Mouse (Mus musculus) myocyte (in vitro differentiated cells): ENCODE measurements around the gene E2f7. TPM values are rescaled to one million over a fixed set of nuclear protein-coding genes. Genes with fewer than 3 reads are reported as not detected.

Experiments
- H3K27me3 ChIP-seq: one replicate; pipeline ENCODE4 v1.6.1; 2011; ENCODE audit not compliant: control insufficient read depth, insufficient read depth, insufficient read length
- H3K36me3 ChIP-seq: one replicate; pipeline ENCODE4 v1.6.1; 2011; ENCODE audit not compliant: control insufficient read depth, insufficient read depth
- H3K4me2 ChIP-seq: one replicate; pipeline ENCODE4 v1.6.1; 2011; ENCODE audit warnings: low read depth, control low read depth
- H3K4me3 ChIP-seq: one replicate; pipeline ENCODE4 v1.5.1; 2011; ENCODE audit warnings: mild to moderate bottlenecking, control low read depth, moderate library complexity
- H3K79me2 ChIP-seq: one replicate; pipeline ENCODE4 v1.6.1; 2011; ENCODE audit not compliant: control insufficient read depth, insufficient read depth
- H3ac ChIP-seq: one replicate; pipeline ENCODE4 v1.6.1; 2011; ENCODE audit not compliant: control insufficient read depth, insufficient read length
- CEBPB ChIP-seq: IDR thresholded peaks from 2 replicates; pipeline ENCODE4 v1.6.1; 2011; ENCODE audit warnings: mild to moderate bottlenecking, moderate library complexity; ENCODE audit not compliant: poor library complexity, insufficient read depth, severe bottlenecking
- E2F4 ChIP-seq: IDR thresholded peaks from one replicate; pipeline ENCODE4 v1.6.1; 2011; ENCODE audit warnings: mild to moderate bottlenecking, control low read depth, moderate library complexity; ENCODE audit not compliant: insufficient read depth
- MAX ChIP-seq: IDR thresholded peaks from one replicate; pipeline ENCODE4 v1.6.1; 2011; ENCODE audit warnings: low read depth, mild to moderate bottlenecking, control low read depth
- MYOD1 ChIP-seq, 3 experiments: IDR thresholded peaks; one replicate each; pipeline ENCODE4 v1.6.1; 2011; ENCODE audit warnings: control low read depth in 2 of 3, low read depth in 2 of 3, mild to moderate bottlenecking in 2 of 3, moderate library complexity in 1 of 3; ENCODE audit not compliant: insufficient read length in 2 of 3, control insufficient read depth in 1 of 3
- MYOG ChIP-seq, 3 experiments: IDR thresholded peaks; one replicate each; pipeline ENCODE4 v1.6.1; 2011; ENCODE audit warnings: control low read depth in 2 of 3, low read depth in 2 of 3, mild to moderate bottlenecking in 2 of 3; ENCODE audit not compliant: insufficient read length in 2 of 3, control insufficient read depth in 1 of 3, insufficient read depth in 1 of 3
- POLR2A ChIP-seq: IDR thresholded peaks from one replicate; pipeline ENCODE4 v1.6.1; 2011; ENCODE audit warnings: low read depth, mild to moderate bottlenecking, control low read depth, moderate library complexity; ENCODE audit not compliant: insufficient read length
- POLR2AphosphoS2 ChIP-seq: IDR thresholded peaks from one replicate; pipeline ENCODE4 v1.6.1; 2011; ENCODE audit warnings: low read depth, control low read depth; ENCODE audit not compliant: insufficient read length
- REST ChIP-seq: IDR thresholded peaks from one replicate; pipeline ENCODE4 v1.6.1; 2011; ENCODE audit warnings: mild to moderate bottlenecking, control low read depth, moderate library complexity; ENCODE audit not compliant: insufficient read depth, insufficient read length
- SRF ChIP-seq: IDR thresholded peaks from one replicate; pipeline ENCODE4 v1.6.1; 2011; ENCODE audit warnings: low read depth; ENCODE audit not compliant: control insufficient read depth, insufficient read length
- TCF12 ChIP-seq: IDR thresholded peaks from one replicate; pipeline ENCODE4 v1.6.1; 2011; ENCODE audit warnings: mild to moderate bottlenecking, control low read depth; ENCODE audit not compliant: poor library complexity, insufficient read depth, severe bottlenecking
- TCF3 ChIP-seq: IDR thresholded peaks from one replicate; pipeline ENCODE4 v1.6.1; 2011; ENCODE audit warnings: low read depth, control low read depth; ENCODE audit not compliant: insufficient read length
- USF1 ChIP-seq: IDR thresholded peaks from one replicate; pipeline ENCODE4 v1.6.1; 2011; ENCODE audit warnings: low read depth, mild to moderate bottlenecking, control low read depth, moderate library complexity
- polyA plus RNA-seq: library from polyadenylated mRNA; unstranded; fragments of >200 nt; fragmentation: generic; extraction: Trizol; gene quantifications from one replicate; pipeline ENCODE4 v1.2.1, GENCODE M21; 2012; ENCODE audit warnings: missing spikeins

The E2f7 gene
- polyA plus RNA-seq, 1 experiment = 3.3 TPM

- H3K36me3 ChIP-seq = no peaks in the 10 kb centered on the region
- no peaks in the 10 kb centered on the region for H3K27me3 ChIP-seq
- TF ChIP-seq MYOD1 (IDR thresholded peaks at IDR 0.05; ENCODE audit: control insufficient read depth in 1 of 3, insufficient read length in 2 of 3, low read depth in 2 of 3) (peak in 1 of 3 experiments; percentile 48), POLR2AphosphoS2 (no peak)
- H3K4me2 ChIP-seq = peak overlapping the region; percentile 74
- H3ac ChIP-seq = no peak overlapping the region
- no peaks in the 10 kb centered on the region for H3K79me2 ChIP-seq
- H3K4me3 ChIP-seq = no peak overlapping the region
Measured at GRCm38 (mm10) chr10:110804279-110805024, 59.2 kb downstream of the E2f7 start.

- TF ChIP-seq USF1 (no peak), TCF12 (no peak), MYOG (IDR thresholded peaks at IDR 0.05; ENCODE audit: control insufficient read depth in 1 of 3, insufficient read depth in 1 of 3, insufficient read length in 2 of 3, low read depth in 2 of 3) (no peak), MAX (no peak), TCF3 (no peak), SRF (no peak), POLR2AphosphoS2 (no peak), MYOD1 (IDR thresholded peaks at IDR 0.05; ENCODE audit: control insufficient read depth in 1 of 3, insufficient read length in 2 of 3, low read depth in 2 of 3) (no peak), E2F4 (no peak)
- H3K36me3 ChIP-seq = no peaks in the 10 kb centered on the region
- peak overlapping the region; percentile 74 for H3K4me2 ChIP-seq
- H3K4me3 ChIP-seq = no peak overlapping the region
- H3K79me2 ChIP-seq = no peaks in the 10 kb centered on the region
- H3K27me3 ChIP-seq = no peaks in the 10 kb centered on the region
- H3ac ChIP-seq = no peak overlapping the region
Measured at GRCm38 (mm10) chr10:110805025-110805740, 59.9 kb downstream of the E2f7 start.

GRCm38 (mm10) chr10:110806471-110806870, 61.2 kb downstream of the E2f7 start:
- no peak for TF ChIP-seq MAX
- TF ChIP-seq POLR2A = no peak
- TF ChIP-seq MYOD1 (IDR thresholded peaks at IDR 0.05; ENCODE audit: control insufficient read depth in 1 of 3, insufficient read length in 2 of 3, low read depth in 2 of 3) = no peak
- TF ChIP-seq E2F4 = no peak
- TF ChIP-seq TCF12 = no peak
- TF ChIP-seq CEBPB = no peak
- no peak for TF ChIP-seq USF1
- no peak for TF ChIP-seq POLR2AphosphoS2
- no peak for TF ChIP-seq REST
- TF ChIP-seq SRF = no peak
- no peak for TF ChIP-seq MYOG (IDR thresholded peaks at IDR 0.05; ENCODE audit: control insufficient read depth in 1 of 3, insufficient read depth in 1 of 3, insufficient read length in 2 of 3, low read depth in 2 of 3)
- TF ChIP-seq TCF3 = no peak
- Histone ChIP-seq H3K27me3 (no peaks in the 10 kb centered on the region), H3K79me2 (no peaks in the 10 kb centered on the region), H3K4me2 (no peak overlapping the region), H3K36me3 (no peaks in the 10 kb centered on the region), H3ac (no peak overlapping the region), H3K4me3 (no peak overlapping the region)

GRCm38 (mm10) chr10:110810528-110810927, 65.3 kb downstream of the E2f7 start:
- Histone ChIP-seq H3K27me3 (no peaks in the 10 kb centered on the region), H3ac (no peak overlapping the region), H3K4me2 (no peak overlapping the region), H3K79me2 (no peaks in the 10 kb centered on the region), H3K4me3 (no peak overlapping the region), H3K36me3 (no peaks in the 10 kb centered on the region)
- TF ChIP-seq TCF3 (no peak), POLR2AphosphoS2 (no peak), POLR2A (no peak), REST (no peak), MAX (no peak), SRF (no peak), MYOD1 (IDR thresholded peaks at IDR 0.05; ENCODE audit: control insufficient read depth in 1 of 3, insufficient read length in 2 of 3, low read depth in 2 of 3) (no peak)

- Histone ChIP-seq H3K4me2 (no peak overlapping the region), H3K36me3 (no peaks in the 10 kb centered on the region), H3K79me2 (no peaks in the 10 kb centered on the region), H3K27me3 (no peaks in the 10 kb centered on the region), H3ac (no peak overlapping the region), H3K4me3 (no peak overlapping the region)
- TF ChIP-seq CEBPB (no peak), MYOD1 (IDR thresholded peaks at IDR 0.05; ENCODE audit: control insufficient read depth in 1 of 3, insufficient read length in 2 of 3, low read depth in 2 of 3) (no peak), USF1 (no peak), POLR2AphosphoS2 (no peak), E2F4 (no peak), POLR2A (no peak), TCF3 (no peak), SRF (no peak), TCF12 (no peak), MAX (no peak), MYOG (IDR thresholded peaks at IDR 0.05; ENCODE audit: control insufficient read depth in 1 of 3, insufficient read depth in 1 of 3, insufficient read length in 2 of 3, low read depth in 2 of 3) (no peak), REST (no peak)
Measured at GRCm38 (mm10) chr10:110811209-110811861, 66.1 kb downstream of the E2f7 start.
